ENCODE assay signal across 7 mouse cellular contexts in the genomic region with DNA sequence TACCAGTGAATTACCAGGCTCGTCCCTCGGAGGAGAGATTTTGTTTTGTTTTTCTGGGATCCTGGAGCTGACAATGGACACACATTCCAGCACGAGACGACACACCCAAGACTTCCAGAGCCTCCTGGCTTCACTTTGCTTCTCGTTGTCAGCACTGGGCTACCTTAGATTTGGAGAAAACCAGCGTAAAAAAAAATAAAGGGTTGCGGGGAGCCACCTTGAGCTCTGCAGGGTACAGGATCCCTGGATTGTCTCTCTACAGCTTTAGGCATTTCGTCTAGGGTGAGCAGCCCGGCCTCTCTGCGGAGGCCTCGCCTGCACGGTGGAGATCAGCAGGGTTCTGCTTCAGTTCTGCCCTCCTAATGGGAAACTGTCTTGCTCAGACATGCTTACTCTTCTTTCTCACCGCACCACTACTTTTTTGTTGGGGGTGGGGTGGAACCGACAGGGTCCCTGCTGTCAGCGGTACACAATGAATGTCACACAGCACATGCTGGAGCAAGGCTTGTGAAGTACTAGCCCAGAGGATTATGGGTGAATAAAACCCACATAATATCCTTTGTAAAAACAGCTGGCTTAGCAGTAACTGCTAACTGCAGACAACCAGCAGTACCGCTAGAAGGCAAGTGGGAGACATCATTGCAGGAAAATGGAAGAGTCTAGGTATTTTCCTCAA.
A peak's percentile ranks its signal among the peaks of the same experiment; 100 is the strongest.
DNase-seq lines count a peak whose midpoint lies in the region; ATAC-seq and TF ChIP-seq lines count a peak whose summit lies in the region.

No protein-coding gene starts in this region.

- peak; percentile 86; the same call in 1 of the 2 replicates for ATAC-seq in embryonic facial prominence, embryonic 12.5 days (ENCODE audit: insufficient number of reproducible peaks, insufficient read depth, low FRiP score, low TSS enrichment)
- ATAC-seq in intestine, postnatal 0 days = peak; percentile 54

- H3K9ac ChIP-seq in embryonic facial prominence, embryonic 12.5 days = no peak overlapping the region
- peak overlapping the region; percentile 31; the same call in 1 of the 2 replicates for H3K9ac ChIP-seq in intestine, postnatal 0 days (ENCODE audit: low read depth, low read length)

- 25% methylated on average over 16 of the region's 16 CpGs for WGBS in embryonic facial prominence, embryonic 12.5 days
- 25% methylated on average over 16 of the region's 16 CpGs for WGBS in intestine, postnatal 0 days
- WGBS in limb, embryonic 10.5 days = 19% methylated on average over 16 of the region's 16 CpGs
- WGBS in midbrain, embryonic 10.5 days = 28% methylated on average over 16 of the region's 16 CpGs

- no peaks in the 10 kb centered on the region for H3K4me1 ChIP-seq in embryonic facial prominence, embryonic 12.5 days
- no peaks in the 10 kb centered on the region for H3K4me1 ChIP-seq in intestine, postnatal 0 days (replicated peaks; ENCODE audit: control insufficient read depth, insufficient read depth, low read length)
- 0 out of 2 replicates have a peak, but pooled peaks cover 3% of the 10 kb centered on the region for H3K4me1 ChIP-seq in limb, embryonic 10.5 days
- peaks cover 13% of the 10 kb centered on the region for H3K4me1 ChIP-seq in midbrain, embryonic 10.5 days

- H3K36me3 ChIP-seq in embryonic facial prominence, embryonic 12.5 days = no peaks in the 10 kb centered on the region
- H3K36me3 ChIP-seq in intestine, postnatal 0 days (ENCODE audit: control insufficient read depth, insufficient read depth) = no peaks in the 10 kb centered on the region
- no peaks in the 10 kb centered on the region for H3K36me3 ChIP-seq in limb, embryonic 10.5 days
- no peaks in the 10 kb centered on the region for H3K36me3 ChIP-seq in midbrain, embryonic 10.5 days

- DNase-seq in adrenal gland, postnatal 10 days = peak; percentile 74
- DNase-seq in heart, adult 11 months = peak; percentile 95
- DNase-seq in limb, embryonic 10.5 days (ENCODE audit: low spot score) = no peak
- peak; percentile 71 for DNase-seq in midbrain, embryonic 10.5 days (ENCODE audit: low spot score)
- DNase-seq in spleen, adult 12 weeks (ENCODE audit: low spot score) = peak; percentile 8

- H3K4me2 ChIP-seq in embryonic facial prominence, embryonic 12.5 days (replicated peaks) = peak overlapping the region; percentile 33
- peak overlapping the region; percentile 55 for H3K4me2 ChIP-seq in intestine, postnatal 0 days (replicated peaks; ENCODE audit: low read depth)

- H3K9me3 ChIP-seq in embryonic facial prominence, embryonic 12.5 days = no peaks in the 10 kb centered on the region
- H3K9me3 ChIP-seq in intestine, postnatal 0 days (ENCODE audit: control insufficient read depth) = no peaks in the 10 kb centered on the region
- H3K9me3 ChIP-seq in limb, embryonic 10.5 days (replicated peaks) = no peaks in the 10 kb centered on the region
- no peaks in the 10 kb centered on the region for H3K9me3 ChIP-seq in midbrain, embryonic 10.5 days (replicated peaks)

- no peak; the same call in 1 of the 2 replicates for TF ChIP-seq CTCF in intestine, postnatal 0 days (IDR thresholded peaks at IDR 0.05; ENCODE audit: low read depth)

- peak overlapping the region; percentile 74 for H3K27ac ChIP-seq in embryonic facial prominence, embryonic 12.5 days
- peak overlapping the region; percentile 54; the same call in 1 of the 2 replicates for H3K27ac ChIP-seq in intestine, postnatal 0 days (ENCODE audit: low read depth, low read length)
- H3K27ac ChIP-seq in limb, embryonic 10.5 days = peak overlapping the region; percentile 76
- peak overlapping the region; percentile 83 for H3K27ac ChIP-seq in midbrain, embryonic 10.5 days (replicated peaks)

- peaks cover 13% of the 10 kb centered on the region; the same call in 1 of the 2 replicates for H3K27me3 ChIP-seq in embryonic facial prominence, embryonic 12.5 days
- H3K27me3 ChIP-seq in intestine, postnatal 0 days (replicated peaks; ENCODE audit: control insufficient read depth, insufficient read depth, low read length) = no peaks in the 10 kb centered on the region
- peaks cover 97% of the 10 kb centered on the region for H3K27me3 ChIP-seq in limb, embryonic 10.5 days (ENCODE audit: low read depth, poor library complexity, severe bottlenecking)
- H3K27me3 ChIP-seq in midbrain, embryonic 10.5 days (ENCODE audit: low read depth, poor library complexity, severe bottlenecking) = peaks cover 100% of the 10 kb centered on the region

- no peak overlapping the region for H3K4me3 ChIP-seq in embryonic facial prominence, embryonic 12.5 days
- no peak overlapping the region for H3K4me3 ChIP-seq in intestine, postnatal 0 days (ENCODE audit: low read depth, low read length)
- H3K4me3 ChIP-seq in limb, embryonic 10.5 days = peak overlapping the region; percentile 40
- peak overlapping the region; percentile 29 for H3K4me3 ChIP-seq in midbrain, embryonic 10.5 days

Comparison
In these comparisons a context has a peak if more than half of its experiments do, and no peak if none do; other contexts are left out.
1. H3K4me3 ChIP-seq: peak in limb, embryonic 10.5 days (single experiment) and midbrain, embryonic 10.5 days (single experiment); none in embryonic facial prominence, embryonic 12.5 days (single experiment) and intestine, postnatal 0 days (single experiment).
2. Peak in every context shown above with its lines, with median percentiles within 50 percentile points of each other: H3K27ac ChIP-seq.